Mouse (Mus musculus) splenic B cell, adult 2 months (primary cell): ENCODE results near the gene Akap1.

Source experiments
- DNase-seq: peaks from one replicate; pipeline ENCODE4 v3.0.0-alpha.2; 2011; ENCODE audit warnings: low read depth, low spot score
- H3K27me3 ChIP-seq: 2 replicates; pipeline ENCODE4 v1.6.1; 2012; ENCODE audit warnings: mild to moderate bottlenecking, low read length, moderate library complexity, mixed read lengths; ENCODE audit not compliant: control insufficient read depth, poor library complexity, insufficient read depth, severe bottlenecking
- H3K36me3 ChIP-seq: 2 replicates; pipeline ENCODE4 v1.6.1; 2012; ENCODE audit warnings: mild to moderate bottlenecking, low read length, moderate library complexity, mixed read lengths; ENCODE audit not compliant: control insufficient read depth, poor library complexity, insufficient read depth, severe bottlenecking

The Akap1 gene

DNA sequence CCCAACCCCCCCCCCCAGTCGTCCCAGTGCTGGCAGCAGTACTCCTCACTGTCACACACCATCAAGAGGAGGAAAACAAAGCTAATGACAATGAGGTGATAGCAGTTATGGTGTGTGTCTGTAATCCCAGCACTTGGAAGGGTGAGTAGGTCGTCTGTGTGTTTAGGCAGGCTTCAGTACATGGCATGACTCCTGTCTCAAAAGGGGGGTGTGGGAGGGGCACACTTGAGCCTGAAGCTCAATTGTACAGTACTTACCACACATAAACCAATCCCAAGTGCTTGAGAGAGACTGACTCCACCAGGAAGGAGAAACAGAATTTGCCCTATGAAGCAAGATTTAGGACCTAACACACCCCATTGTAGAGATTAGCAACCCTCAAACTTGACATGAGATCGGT lies 3.3 kb downstream of the Akap1 start:
- H3K36me3 ChIP-seq = no peaks in the 10 kb centered on the region
- DNase-seq = no peak
- H3K27me3 ChIP-seq = no peaks in the 10 kb centered on the region; the same call in 1 of the 2 replicates

GRCm38 (mm10) chr11:88860641-88861040 lies 3.7 kb downstream of the Akap1 start:
- Histone ChIP-seq H3K27me3 (no peaks in the 10 kb centered on the region; the same call in 1 of the 2 replicates), H3K36me3 (no peaks in the 10 kb centered on the region)
- DNase-seq = no peak

DNA sequence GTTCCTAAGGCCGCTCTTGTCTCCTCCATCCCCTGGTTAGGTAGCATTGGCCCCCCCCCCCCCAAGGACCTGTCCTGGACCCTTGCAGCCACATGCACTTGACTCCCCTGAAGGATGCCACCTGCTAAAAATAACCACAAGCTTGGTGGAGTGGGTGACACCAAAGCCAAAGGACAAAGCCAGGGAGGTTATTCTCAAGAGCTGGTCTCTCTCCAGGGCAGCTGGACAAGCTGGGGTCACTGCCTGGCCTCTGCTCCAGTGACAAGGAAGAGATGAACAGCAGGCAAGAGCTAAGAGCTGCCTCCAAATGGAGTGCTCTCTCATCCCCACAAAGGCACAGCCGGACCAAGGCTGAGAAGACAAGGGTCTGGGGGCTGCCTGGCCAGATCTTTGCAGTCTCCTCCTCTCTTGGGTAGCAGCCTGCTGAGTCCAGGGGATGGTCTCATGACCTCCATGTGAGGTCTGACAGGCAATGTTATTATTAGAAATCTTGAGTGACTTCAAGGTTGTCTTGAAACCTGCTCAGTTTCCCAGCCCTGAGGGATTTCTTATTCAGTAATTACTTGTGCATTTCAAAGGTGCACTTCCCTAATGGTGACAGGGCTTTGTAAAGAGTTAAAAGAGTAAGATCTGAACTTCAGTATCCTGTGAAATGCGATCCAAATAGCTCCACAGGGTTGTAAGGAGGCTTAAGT lies 6.9 kb downstream of the Akap1 start:
- Histone ChIP-seq H3K36me3 (no peaks in the 10 kb centered on the region), H3K27me3 (no peaks in the 10 kb centered on the region)
- DNase-seq = no peak

- no peaks in the 10 kb centered on the region for H3K27me3 ChIP-seq
- H3K36me3 ChIP-seq = no peaks in the 10 kb centered on the region
- DNase-seq = no peak
Measured at GRCm38 (mm10) chr11:88856383-88856782, 8.0 kb downstream of the Akap1 start.

GRCm38 (mm10) chr11:88855795-88856194 lies 8.6 kb downstream of the Akap1 start:
- DNase-seq = no peak
- Histone ChIP-seq H3K27me3 (no peaks in the 10 kb centered on the region), H3K36me3 (no peaks in the 10 kb centered on the region)

- no peak for DNase-seq
- H3K27me3 ChIP-seq = no peaks in the 10 kb centered on the region
- H3K36me3 ChIP-seq = no peaks in the 10 kb centered on the region
Measured at GRCm38 (mm10) chr11:88853588-88853987, 10.8 kb downstream of the Akap1 start.

DNA sequence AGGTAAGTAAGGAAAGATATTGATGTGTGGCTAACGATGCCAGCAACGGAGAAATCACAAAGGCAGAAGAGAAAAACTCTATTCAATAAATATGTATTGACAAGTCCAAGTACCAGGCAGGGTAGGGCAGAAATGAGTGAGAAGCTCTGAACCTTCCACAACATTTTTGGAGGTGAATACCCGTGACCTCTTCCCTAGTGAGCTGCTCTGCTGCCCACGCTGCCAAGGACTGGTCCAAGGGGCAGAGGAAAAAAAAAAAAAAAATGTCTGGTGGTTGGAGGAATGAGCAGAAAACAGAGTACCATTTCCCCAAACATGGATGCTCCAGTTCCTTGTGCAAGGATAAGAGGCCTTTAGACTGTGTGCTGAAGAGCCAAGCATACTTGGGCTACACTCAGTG lies 11.6 kb downstream of the Akap1 start:
- H3K36me3 ChIP-seq = no peaks in the 10 kb centered on the region
- DNase-seq = no peak
- no peaks in the 10 kb centered on the region for H3K27me3 ChIP-seq

- H3K36me3 ChIP-seq = no peaks in the 10 kb centered on the region
- H3K27me3 ChIP-seq = no peaks in the 10 kb centered on the region
- no peak for DNase-seq
Measured at GRCm38 (mm10) chr11:88851049-88851825, 13.1 kb downstream of the Akap1 start.

DNA sequence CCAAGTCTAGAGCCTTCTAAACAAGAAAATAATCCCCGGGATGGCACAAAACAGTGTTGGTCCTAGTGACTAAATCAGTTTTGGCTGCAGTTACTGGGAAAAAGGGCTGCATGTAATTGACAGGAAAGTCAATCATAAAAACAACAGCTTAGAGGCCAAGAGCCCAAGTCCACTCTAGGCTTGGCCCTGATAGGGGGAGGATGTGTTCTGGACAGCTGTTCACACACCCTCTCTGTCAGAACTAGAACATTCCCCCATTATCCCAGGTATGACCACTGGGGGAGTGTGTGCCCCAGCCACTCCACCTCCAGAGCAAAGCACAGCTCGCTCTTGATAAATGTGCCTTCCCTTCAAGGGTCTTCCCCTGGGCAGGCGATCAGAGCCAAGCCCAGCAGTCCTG lies 14.7 kb downstream of the Akap1 start:
- no peaks in the 10 kb centered on the region for H3K36me3 ChIP-seq
- no peak for DNase-seq
- H3K27me3 ChIP-seq = no peaks in the 10 kb centered on the region

GRCm38 (mm10) chr11:88849284-88849683 lies 15.1 kb downstream of the Akap1 start:
- Histone ChIP-seq H3K27me3 (no peaks in the 10 kb centered on the region), H3K36me3 (no peaks in the 10 kb centered on the region)
- no peak for DNase-seq

- Histone ChIP-seq H3K27me3 (no peaks in the 10 kb centered on the region), H3K36me3 (no peaks in the 10 kb centered on the region)
- DNase-seq = peak; percentile 39
Measured at GRCm38 (mm10) chr11:88848590-88848989, 15.8 kb downstream of the Akap1 start.

- DNase-seq = no peak
- Histone ChIP-seq H3K27me3 (no peaks in the 10 kb centered on the region), H3K36me3 (no peaks in the 10 kb centered on the region)
Measured at GRCm38 (mm10) chr11:88847281-88848006, 16.9 kb downstream of the Akap1 start.

GRCm38 (mm10) chr11:88844384-88844783 lies 20.0 kb downstream of the Akap1 start:
- DNase-seq = no peak
- Histone ChIP-seq H3K36me3 (no peaks in the 10 kb centered on the region), H3K27me3 (no peaks in the 10 kb centered on the region)

DNA sequence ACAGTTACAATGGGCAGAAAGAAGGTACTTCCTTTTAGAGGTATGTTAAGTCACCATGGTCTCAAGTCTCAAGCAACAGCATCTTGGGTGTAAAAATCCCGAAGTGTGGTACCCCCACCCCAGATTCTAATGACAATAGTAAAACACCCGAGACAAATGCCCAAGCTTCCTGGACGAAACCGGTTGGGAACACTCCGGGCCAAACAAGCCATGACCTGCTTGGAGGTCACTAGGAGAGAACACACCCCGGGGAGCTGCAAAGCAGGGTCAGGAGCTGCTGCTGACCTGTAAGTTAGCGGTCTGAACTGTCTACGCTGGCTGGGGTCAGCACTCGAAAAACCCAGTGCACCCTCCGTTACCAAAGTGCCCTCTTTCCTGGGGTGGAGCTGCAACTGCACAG lies 21.1 kb downstream of the Akap1 start:
- H3K36me3 ChIP-seq = no peaks in the 10 kb centered on the region
- no peak for DNase-seq
- H3K27me3 ChIP-seq = no peaks in the 10 kb centered on the region
